Mouse (Mus musculus) lung, embryonic 16.5 days (tissue): ENCODE measurements around the gene Igfbp5. TPM values are rescaled to one million over a fixed set of nuclear protein-coding genes. Genes with fewer than 3 reads are reported as not detected.

Source experiments
- ATAC-seq: fragments of 200-750 bp; cut with Nextera tagmentation; 2 replicates; pipeline ENCODE4 v1.8.0; 2017; ENCODE audit warnings: low read depth, mild to moderate bottlenecking, moderate library complexity
- H3K27ac ChIP-seq: fragments of 300-500 bp; sonication (generic); 2 replicates; pipeline ENCODE4 v1.5.1; 2014; ENCODE audit warnings: mild to moderate bottlenecking, control low read depth, low read length
- H3K27me3 ChIP-seq: fragments of 300-500 bp; sonication (generic); 2 replicates; pipeline ENCODE4 v1.6.1; 2014; ENCODE audit warnings: low read depth, low read length, mixed read lengths; ENCODE audit not compliant: control insufficient read depth, insufficient read depth
- H3K36me3 ChIP-seq: fragments of 300-500 bp; sonication (generic); 2 replicates; pipeline ENCODE4 v1.6.1; 2014; ENCODE audit warnings: low read length; ENCODE audit not compliant: control insufficient read depth, insufficient read depth
- H3K4me1 ChIP-seq: fragments of 300-500 bp; sonication (generic); replicated peaks from 2 replicates; pipeline ENCODE4 v1.6.1; 2014; ENCODE audit warnings: low read length, mixed read lengths; ENCODE audit not compliant: control insufficient read depth, insufficient read depth
- H3K4me2 ChIP-seq: fragments of 300-500 bp; sonication (generic); 2 replicates; pipeline ENCODE4 v1.6.1; 2014; ENCODE audit warnings: low read depth, low read length, control low read depth
- H3K4me3 ChIP-seq: fragments of 300-500 bp; sonication (generic); 2 replicates; pipeline ENCODE4 v1.5.1; 2014; ENCODE audit warnings: mild to moderate bottlenecking, low read length, control low read depth
- H3K9ac ChIP-seq: fragments of 300-500 bp; sonication (generic); 2 replicates; pipeline ENCODE4 v1.6.1; 2014; ENCODE audit warnings: low read length, control low read depth
- H3K9me3 ChIP-seq: fragments of 300-500 bp; sonication (generic); 2 replicates; pipeline ENCODE4 v1.6.1; 2016; ENCODE audit warnings: low read length; ENCODE audit not compliant: control insufficient read depth
- WGBS: fragments of 180-500 bp; shearing (Covaris S2); extraction: QIAGEN DNeasy Blood & Tissue Kit; methylation state at CpG from one replicate; pipeline ENCODE4 v1.1.7; 2014; 5-methylcytosine and 5-hydroxymethylcytosine counted together
- polyA plus RNA-seq: library from polyadenylated mRNA; unstranded; fragments of >200 nt; fragmentation: Nextera tagmentation; extraction: Ambion mirVana; gene quantifications from 2 replicates; pipeline ENCODE4 v1.2.1, GENCODE M21; 2015

Gene Igfbp5
- polyA plus RNA-seq, 1 experiment from 2014 or later, result 72.4 TPM

DNA sequence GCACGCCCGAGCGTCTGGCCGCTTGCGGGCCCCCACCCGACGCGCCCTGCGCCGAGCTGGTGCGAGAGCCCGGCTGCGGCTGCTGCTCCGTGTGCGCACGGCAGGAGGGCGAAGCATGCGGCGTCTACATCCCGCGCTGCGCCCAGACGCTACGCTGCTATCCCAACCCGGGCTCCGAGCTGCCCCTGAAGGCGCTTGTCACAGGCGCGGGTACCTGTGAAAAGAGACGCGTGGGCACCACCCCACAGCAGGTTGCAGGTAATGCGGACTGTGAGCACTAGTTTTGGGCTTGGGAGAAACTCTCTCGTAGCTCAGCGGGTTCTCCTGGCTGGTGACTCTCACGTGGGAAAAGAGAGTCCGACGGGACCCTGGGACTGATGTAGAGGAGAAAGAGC lies 50.0 kb downstream of the Igfbp5 start:
- H3K4me1 ChIP-seq, result peaks cover 26% of the 10 kb centered on the region
- WGBS, result under 1% methylated on average over 36 of the region's 37 CpGs
- H3K9ac ChIP-seq, result peak overlapping the region; percentile 73
- peak overlapping the region; percentile 64 for H3K4me3 ChIP-seq
- no peaks in the 10 kb centered on the region for H3K36me3 ChIP-seq
- peak overlapping the region; percentile 40; the same call in 1 of the 2 replicates for H3K27ac ChIP-seq
- peak overlapping the region; percentile 99 for H3K4me2 ChIP-seq
- no peaks in the 10 kb centered on the region for H3K9me3 ChIP-seq
- ATAC-seq, result peak; percentile 49; the same call in 1 of the 2 replicates
- peaks cover 7% of the 10 kb centered on the region; the same call in 1 of the 2 replicates for H3K27me3 ChIP-seq

DNA sequence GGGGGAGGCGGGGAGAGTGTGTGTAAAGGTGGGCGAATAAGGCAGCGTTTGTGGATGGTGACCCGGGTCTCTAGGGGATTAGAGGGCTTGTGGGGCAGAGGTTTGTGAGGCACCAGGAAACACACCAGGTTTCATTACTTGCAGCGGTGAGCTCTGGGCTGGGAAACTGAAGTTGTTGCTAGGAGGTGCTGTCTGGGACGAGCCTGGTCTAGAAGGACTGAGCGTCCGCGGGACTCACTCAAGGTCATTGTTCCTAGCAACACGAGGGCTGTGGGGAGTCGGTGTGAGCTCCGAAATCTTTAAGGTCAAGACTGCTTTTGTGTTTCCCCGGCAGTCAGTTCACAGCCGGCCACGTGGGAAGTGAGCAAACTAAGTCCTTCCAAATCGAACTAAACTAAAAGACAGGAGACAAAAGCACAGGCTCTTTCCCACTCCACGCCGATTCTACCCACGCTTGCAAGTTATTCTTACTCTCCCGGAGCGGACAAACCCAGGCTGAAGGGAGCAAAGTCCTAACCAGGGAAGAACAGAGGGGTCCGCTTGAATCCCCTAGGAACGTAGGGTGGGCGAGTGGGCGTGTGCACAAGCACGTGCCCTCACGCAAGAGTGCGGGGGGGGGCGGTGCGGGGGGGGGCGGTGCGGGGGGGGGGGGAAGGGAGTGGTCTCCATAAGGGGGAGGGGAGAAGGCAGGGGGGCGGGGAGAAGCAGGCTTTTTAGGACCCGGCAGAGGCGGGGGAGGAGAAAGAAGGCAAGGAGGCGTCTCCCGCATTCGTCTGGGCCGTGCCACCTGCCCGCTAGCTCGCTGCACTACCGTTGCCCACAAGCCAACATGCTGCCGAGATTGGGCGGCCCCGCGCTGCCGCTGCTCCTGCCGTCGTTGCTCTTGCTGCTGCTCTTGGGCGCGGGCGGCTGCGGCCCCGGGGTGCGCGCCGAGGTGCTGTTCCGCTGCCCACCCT lies 50.7 kb downstream of the Igfbp5 start, which contains the start of gene Igfbp2:
TSS of gene Igfbp2 (plus strand) at position 753 of the 956 bp plus-strand sequence.
- no peaks in the 10 kb centered on the region for H3K36me3 ChIP-seq
- peak within 1 kb of the TSS; percentile 64 for H3K4me3 ChIP-seq
- peaks cover 26% of the 10 kb centered on the region for H3K4me1 ChIP-seq
- WGBS, result 4% methylated on average over 40 of the region's 58 CpGs
- peak within 1 kb of the TSS; percentile 40; the same call in 1 of the 2 replicates for H3K27ac ChIP-seq
- peak within 1 kb of the TSS; percentile 99 for H3K4me2 ChIP-seq
- H3K27me3 ChIP-seq, result peaks cover 7% of the 10 kb centered on the region; the same call in 1 of the 2 replicates
- no peaks in the 10 kb centered on the region for H3K9me3 ChIP-seq
- ATAC-seq, result peak; percentile 60
- peak within 1 kb of the TSS; percentile 73 for H3K9ac ChIP-seq

DNA sequence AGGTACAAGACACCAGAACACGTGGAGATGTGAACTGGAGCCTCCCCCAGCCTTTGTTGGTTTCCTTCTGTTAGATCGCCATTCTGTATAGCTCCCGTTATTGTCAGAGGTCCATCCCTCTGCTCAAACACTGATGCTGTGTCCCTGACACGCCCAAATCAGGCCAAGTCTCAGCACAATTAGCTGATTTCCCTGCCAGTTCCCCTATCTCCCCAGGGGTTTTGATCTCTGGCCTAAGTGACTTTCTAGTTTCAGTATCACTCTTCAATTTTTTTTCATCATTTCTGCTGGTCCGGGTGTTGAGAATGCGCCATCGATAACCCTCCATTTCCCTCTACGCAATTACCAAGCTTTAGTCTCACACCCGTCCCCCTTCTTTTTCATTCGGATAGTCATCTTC lies 51.8 kb downstream of the Igfbp5 start:
- H3K27ac ChIP-seq, result no peak overlapping the region
- no peak overlapping the region for H3K4me3 ChIP-seq
- 81% methylated on average over 10 of the region's 10 CpGs for WGBS
- peaks cover 22% of the 10 kb centered on the region for H3K4me1 ChIP-seq
- H3K9me3 ChIP-seq, result no peaks in the 10 kb centered on the region
- no peak overlapping the region for H3K9ac ChIP-seq
- no peak overlapping the region for H3K4me2 ChIP-seq
- ATAC-seq, result no peak
- peaks cover 7% of the 10 kb centered on the region; the same call in 1 of the 2 replicates for H3K27me3 ChIP-seq
- no peaks in the 10 kb centered on the region for H3K36me3 ChIP-seq

DNA sequence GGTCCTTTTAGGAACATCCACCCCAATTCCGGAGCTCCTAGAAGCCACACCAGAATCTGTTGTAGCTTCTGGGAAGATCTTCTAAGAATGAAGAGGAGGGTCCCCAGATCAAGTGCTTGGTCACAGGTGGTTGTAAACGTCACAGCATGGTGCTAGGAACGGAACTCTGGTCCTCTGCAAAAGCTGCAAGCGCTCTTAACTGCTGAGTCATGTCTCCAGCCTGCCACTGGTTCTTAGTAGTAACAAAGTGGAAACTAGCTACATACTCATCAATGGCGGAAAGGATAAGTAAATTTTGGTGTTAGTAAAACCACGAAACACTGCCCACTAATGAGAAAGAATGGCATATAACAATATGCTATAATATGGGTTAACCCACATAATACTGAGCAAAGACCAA lies 54.7 kb downstream of the Igfbp5 start:
- Histone ChIP-seq H3K9ac (no peak overlapping the region), H3K27ac (no peak overlapping the region), H3K27me3 (peaks cover 2% of the 10 kb centered on the region; the same call in 1 of the 2 replicates), H3K4me2 (no peak overlapping the region), H3K36me3 (no peaks in the 10 kb centered on the region), H3K4me3 (no peak overlapping the region), H3K4me1 (peaks cover 14% of the 10 kb centered on the region), H3K9me3 (no peaks in the 10 kb centered on the region)
- 84% methylated on average over 6 of the region's 6 CpGs for WGBS
- ATAC-seq, result no peak

DNA sequence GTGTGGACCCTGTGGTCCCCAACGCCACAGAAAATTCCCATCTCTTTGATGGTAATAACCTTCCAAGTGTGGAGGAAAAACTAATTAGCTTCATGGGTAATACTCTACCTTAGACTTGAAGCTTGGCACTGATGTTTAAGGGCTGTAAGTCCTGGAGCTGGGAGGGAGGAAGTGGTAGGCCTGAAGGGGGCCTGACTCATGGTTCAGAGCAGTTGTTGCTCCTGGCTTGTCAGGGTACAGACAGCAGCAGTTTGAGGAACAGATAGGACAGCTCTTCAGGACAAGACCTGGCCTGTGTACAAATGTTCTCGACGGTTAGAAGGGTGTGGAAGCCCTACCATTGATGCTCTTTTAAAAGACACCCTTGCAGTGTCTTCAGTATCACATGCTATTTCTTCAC lies 59.1 kb downstream of the Igfbp5 start:
- no peak overlapping the region for H3K4me2 ChIP-seq
- no peak overlapping the region for H3K9ac ChIP-seq
- peak; percentile 13; the same call in 1 of the 2 replicates for ATAC-seq
- H3K36me3 ChIP-seq, result no peaks in the 10 kb centered on the region
- H3K27ac ChIP-seq, result no peak overlapping the region
- H3K9me3 ChIP-seq, result peaks cover 6% of the 10 kb centered on the region
- WGBS, result 63% methylated on average over 3 of the region's 3 CpGs
- no peak overlapping the region for H3K4me3 ChIP-seq
- no peaks in the 10 kb centered on the region for H3K27me3 ChIP-seq
- H3K4me1 ChIP-seq, result peaks cover 27% of the 10 kb centered on the region

DNA sequence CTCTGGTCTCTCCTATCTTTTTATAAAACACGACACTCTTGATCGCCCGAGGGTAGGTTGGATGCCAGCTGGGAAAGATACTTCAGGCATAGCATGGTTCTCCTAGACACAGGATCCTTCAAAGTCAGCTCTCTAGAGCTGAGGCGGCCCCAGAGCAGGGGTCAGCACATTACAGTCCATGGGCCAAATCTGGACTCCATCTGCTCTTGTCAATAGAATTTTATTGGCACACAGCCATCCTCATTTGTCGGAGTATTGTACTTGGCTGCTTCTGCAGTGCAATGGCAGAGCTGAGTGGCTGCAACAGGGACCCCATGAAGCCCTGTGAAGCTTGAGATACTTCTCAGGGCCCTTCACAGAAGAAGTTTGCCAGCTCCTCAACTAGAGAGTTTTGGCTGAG lies 59.5 kb downstream of the Igfbp5 start:
- no peak overlapping the region for H3K4me2 ChIP-seq
- no peak overlapping the region for H3K27ac ChIP-seq
- WGBS, result 17% methylated on average over 5 of the region's 5 CpGs
- H3K36me3 ChIP-seq, result no peaks in the 10 kb centered on the region
- H3K4me3 ChIP-seq, result no peak overlapping the region
- ATAC-seq, result peak; percentile 83
- H3K27me3 ChIP-seq, result no peaks in the 10 kb centered on the region
- H3K9ac ChIP-seq, result no peak overlapping the region
- peaks cover 27% of the 10 kb centered on the region for H3K4me1 ChIP-seq
- H3K9me3 ChIP-seq, result peaks cover 6% of the 10 kb centered on the region

DNA sequence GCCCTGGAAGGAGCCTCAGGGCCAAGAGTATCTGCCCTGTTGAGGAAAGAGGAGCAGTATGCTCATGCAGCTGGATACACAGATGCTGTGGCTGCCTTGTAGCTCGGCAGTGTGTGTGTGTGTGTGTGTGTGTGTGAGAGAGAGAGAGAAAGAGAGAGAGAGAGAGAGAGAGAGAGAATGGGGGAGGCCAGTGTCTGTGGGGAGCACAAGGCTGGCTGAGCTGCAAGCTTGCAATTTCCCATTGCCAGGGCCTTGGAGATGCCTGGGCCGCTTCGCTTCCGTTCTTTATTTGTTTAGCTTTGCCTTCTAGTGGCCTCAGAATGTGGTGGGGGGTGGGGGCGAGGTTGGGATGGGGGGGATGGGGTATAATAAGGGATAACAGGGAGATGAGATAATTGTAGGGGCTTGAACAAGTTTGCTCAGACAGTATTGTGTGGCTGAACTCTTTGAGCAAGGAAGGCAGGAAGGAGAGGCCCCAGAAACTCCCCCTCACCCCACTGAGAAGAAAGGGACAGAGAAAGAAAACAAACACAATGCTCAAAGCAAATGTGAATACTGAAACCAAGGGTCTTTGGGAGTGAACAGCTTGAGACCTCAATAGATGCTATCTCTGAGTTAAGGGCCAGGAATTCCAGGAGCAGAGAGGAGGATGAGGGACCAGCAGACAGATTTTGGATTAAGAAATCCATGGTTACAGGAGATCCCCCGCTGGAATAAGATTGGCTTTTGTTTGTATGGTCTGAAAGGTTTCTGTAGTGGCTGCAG lies 60.9 kb downstream of the Igfbp5 start:
- 0 out of 2 replicates have a peak overlapping the region, but pooled peaks have one; percentile 8 for H3K27ac ChIP-seq
- H3K9ac ChIP-seq, result peak overlapping the region; percentile 24; the same call in 1 of the 2 replicates
- ATAC-seq, result peak; percentile 39; the same call in 1 of the 2 replicates
- no peak overlapping the region for H3K4me3 ChIP-seq
- H3K4me2 ChIP-seq, result no peak overlapping the region
- H3K4me1 ChIP-seq, result peaks cover 27% of the 10 kb centered on the region
- no peaks in the 10 kb centered on the region for H3K36me3 ChIP-seq
- H3K9me3 ChIP-seq, result peaks cover 6% of the 10 kb centered on the region
- no peaks in the 10 kb centered on the region for H3K27me3 ChIP-seq
- 12% methylated on average over 6 of the region's 6 CpGs for WGBS

DNA sequence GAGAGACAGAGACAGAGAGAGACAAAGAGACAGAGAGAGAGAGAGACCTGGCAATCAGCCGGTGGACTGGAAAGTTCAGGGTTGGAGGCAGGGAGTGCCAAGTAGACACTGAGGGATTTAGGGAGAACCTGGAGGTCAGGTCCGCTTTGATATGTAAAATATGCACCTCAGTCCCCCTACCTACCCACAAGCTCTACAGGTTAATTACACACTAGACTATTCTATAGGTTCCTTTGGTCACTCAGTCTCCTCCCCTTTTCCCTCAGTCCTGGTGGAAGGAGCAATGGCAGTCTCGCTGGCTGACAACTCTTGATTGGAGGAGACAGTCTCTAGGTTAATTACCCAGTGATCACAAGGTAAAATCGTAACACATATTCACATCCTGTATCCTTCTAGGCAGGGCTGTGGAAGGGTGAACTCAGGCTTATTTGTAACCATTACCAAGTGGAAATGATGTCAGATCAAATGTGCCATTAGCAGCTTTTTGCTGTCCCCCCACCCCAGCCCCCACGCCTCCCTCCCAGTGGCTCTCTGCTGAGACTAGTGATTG lies 61.5 kb downstream of the Igfbp5 start:
- H3K27ac ChIP-seq, result no peak overlapping the region
- H3K4me2 ChIP-seq, result no peak overlapping the region
- H3K4me1 ChIP-seq, result peaks cover 27% of the 10 kb centered on the region
- no peak for ATAC-seq
- H3K36me3 ChIP-seq, result no peaks in the 10 kb centered on the region
- WGBS, result 42% methylated on average over 5 of the region's 5 CpGs
- peak overlapping the region; percentile 24; the same call in 1 of the 2 replicates for H3K9ac ChIP-seq
- no peak overlapping the region for H3K4me3 ChIP-seq
- peaks cover 6% of the 10 kb centered on the region for H3K9me3 ChIP-seq
- H3K27me3 ChIP-seq, result no peaks in the 10 kb centered on the region
